17 mouse cellular contexts compared by ENCODE assay signal in the genomic region with DNA sequence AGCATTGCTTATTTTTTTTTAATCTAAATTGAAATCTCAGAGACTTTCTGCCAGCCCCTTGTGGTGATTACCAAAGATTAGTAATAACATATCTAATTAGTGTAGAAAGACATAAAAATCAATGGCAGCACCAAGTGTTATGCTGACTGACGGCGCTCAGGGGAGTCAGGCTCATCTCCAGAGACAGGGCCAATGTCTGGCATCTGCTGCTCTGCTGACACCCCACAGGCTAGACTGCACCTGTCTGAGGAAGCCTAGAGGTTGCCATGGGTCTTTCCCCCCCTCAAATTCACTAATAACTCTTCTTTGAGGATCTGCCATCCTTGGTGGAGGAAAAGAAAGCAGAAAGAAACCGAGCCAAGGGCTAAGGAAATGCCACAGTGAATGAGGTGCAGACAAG.
DNase-seq lines count a peak whose midpoint lies in the region; ATAC-seq lines count a peak whose summit lies in the region.
"Had no signal": no experiment of that assay in that cellular context is flagged by ENCODE, and none has a peak within 500 bp of the region (broad histone marks: within the 10 kb centered on the region; RNA-seq: fewer than 3 reads in every experiment).

No protein-coding gene starts in this region.

- H3K4me2 ChIP-seq in forebrain, embryonic 15.5 days (replicated peaks): no peak overlapping the region
- H3K4me2 ChIP-seq in forebrain, embryonic 11.5 days (ENCODE audit: low read depth, low read length, severe bottlenecking): no peak overlapping the region
- no peak overlapping the region for H3K4me2 ChIP-seq in neural tube, embryonic 13.5 days
- H3K4me2 ChIP-seq in kidney, embryonic 14.5 days (replicated peaks; ENCODE audit: low read depth, low read length): no peak overlapping the region
- H3K4me2 ChIP-seq: embryonic facial prominence, embryonic 12.5 days; hindbrain, embryonic 13.5 days had no signal

- H3K27ac ChIP-seq in forebrain, embryonic 15.5 days (replicated peaks): peak overlapping the region; percentile 91
- no peak overlapping the region for H3K27ac ChIP-seq in forebrain, embryonic 11.5 days (ENCODE audit: low read depth, low read length)
- H3K27ac ChIP-seq in neural tube, embryonic 13.5 days (replicated peaks): peak overlapping the region; percentile 9; the same call in 1 of the 2 replicates
- H3K27ac ChIP-seq in kidney, embryonic 14.5 days (ENCODE audit: low read depth, low read length): no peak overlapping the region
- H3K27ac ChIP-seq: embryonic facial prominence, embryonic 12.5 days; heart, embryonic 10.5 days; hindbrain, embryonic 13.5 days had no signal

- no peak overlapping the region for H3K4me3 ChIP-seq in forebrain, embryonic 15.5 days
- H3K4me3 ChIP-seq in forebrain, embryonic 11.5 days (ENCODE audit: low read depth, low read length): no peak overlapping the region
- no peak overlapping the region for H3K4me3 ChIP-seq in neural tube, embryonic 13.5 days
- no peak overlapping the region for H3K4me3 ChIP-seq in kidney, embryonic 14.5 days (ENCODE audit: low read length)
- H3K4me3 ChIP-seq: embryonic facial prominence, embryonic 12.5 days; heart, embryonic 10.5 days; hindbrain, embryonic 13.5 days had no signal

- H3K36me3 ChIP-seq in forebrain, embryonic 15.5 days: no peaks in the 10 kb centered on the region
- no peaks in the 10 kb centered on the region for H3K36me3 ChIP-seq in forebrain, embryonic 11.5 days (ENCODE audit: control insufficient read depth, insufficient read depth, low read length)
- H3K36me3 ChIP-seq in neural tube, embryonic 13.5 days: no peaks in the 10 kb centered on the region
- no peaks in the 10 kb centered on the region for H3K36me3 ChIP-seq in kidney, embryonic 14.5 days (ENCODE audit: control insufficient read depth, insufficient read depth, low read length)
- H3K36me3 ChIP-seq: embryonic facial prominence, embryonic 12.5 days; heart, embryonic 10.5 days; hindbrain, embryonic 13.5 days had no signal

- H3K9ac ChIP-seq in forebrain, embryonic 15.5 days (replicated peaks): no peak overlapping the region
- H3K9ac ChIP-seq in forebrain, embryonic 11.5 days (ENCODE audit: low read length): no peak overlapping the region
- H3K9ac ChIP-seq in neural tube, embryonic 13.5 days: no peak overlapping the region
- H3K9ac ChIP-seq in kidney, embryonic 14.5 days (ENCODE audit: low read depth, low read length): no peak overlapping the region
- H3K9ac ChIP-seq: embryonic facial prominence, embryonic 12.5 days; hindbrain, embryonic 13.5 days had no signal

- H3K9me3 ChIP-seq in forebrain, embryonic 15.5 days: no peaks in the 10 kb centered on the region
- H3K9me3 ChIP-seq in forebrain, embryonic 11.5 days (ENCODE audit: control insufficient read depth, low read length): no peaks in the 10 kb centered on the region
- H3K9me3 ChIP-seq in neural tube, embryonic 13.5 days: no peaks in the 10 kb centered on the region
- no peaks in the 10 kb centered on the region for H3K9me3 ChIP-seq in kidney, embryonic 14.5 days (ENCODE audit: control insufficient read depth, low read length)
- H3K9me3 ChIP-seq: embryonic facial prominence, embryonic 12.5 days; heart, embryonic 10.5 days; hindbrain, embryonic 13.5 days had no signal

- WGBS in forebrain, embryonic 15.5 days: 53% methylated on average over 3 of the region's 3 CpGs
- WGBS in forebrain, embryonic 11.5 days: 75% methylated on average over 3 of the region's 3 CpGs
- 71% methylated on average over 3 of the region's 3 CpGs for WGBS in neural tube, embryonic 13.5 days
- WGBS in kidney, embryonic 14.5 days: 72% methylated on average over 3 of the region's 3 CpGs

- no peaks in the 10 kb centered on the region for H3K27me3 ChIP-seq in forebrain, embryonic 15.5 days
- no peaks in the 10 kb centered on the region for H3K27me3 ChIP-seq in forebrain, embryonic 11.5 days (ENCODE audit: control insufficient read depth, insufficient read depth, low read length)
- H3K27me3 ChIP-seq in neural tube, embryonic 13.5 days: peaks cover 12% of the 10 kb centered on the region
- H3K27me3 ChIP-seq in kidney, embryonic 14.5 days (ENCODE audit: control insufficient read depth, insufficient read depth, low read length): no peaks in the 10 kb centered on the region
- H3K27me3 ChIP-seq: embryonic facial prominence, embryonic 12.5 days had no signal

- DNase-seq in cerebellum, postnatal 10 days: peak; percentile 33 to 48
- DNase-seq in cerebellum, adult 8-10 months: no peak
- DNase-seq in forebrain, embryonic 11.5 days (ENCODE audit: low spot score): no peak
- DNase-seq in neural tube, embryonic 10.5 days (ENCODE audit: extremely low spot score, low spot score): no peak
- DNase-seq: adrenal gland, postnatal 14 days; cerebellum, adult 2 months; embryo, embryonic 11 days; gastrocnemius, postnatal 36 days; heart, adult 18-20 months; heart, postnatal 10 days; kidney, adult 11 months had no signal

- peak; percentile 52; the same call in 1 of the 2 replicates for ATAC-seq in forebrain, embryonic 15.5 days (replicated peaks)
- ATAC-seq in forebrain, embryonic 11.5 days (replicated peaks; ENCODE audit: low FRiP score): no peak
- ATAC-seq in neural tube, embryonic 13.5 days (ENCODE audit: low read depth): no peak; the same call in 1 of the 2 replicates
- no peak for ATAC-seq in kidney, embryonic 14.5 days (ENCODE audit: low FRiP score, low TSS enrichment)

- peaks cover 19% of the 10 kb centered on the region for H3K4me1 ChIP-seq in forebrain, embryonic 15.5 days
- H3K4me1 ChIP-seq in forebrain, embryonic 11.5 days (replicated peaks; ENCODE audit: control insufficient read depth, insufficient read depth, low read length): no peaks in the 10 kb centered on the region
- H3K4me1 ChIP-seq in neural tube, embryonic 13.5 days (replicated peaks): peaks cover 18% of the 10 kb centered on the region
- no peaks in the 10 kb centered on the region for H3K4me1 ChIP-seq in kidney, embryonic 14.5 days (ENCODE audit: control insufficient read depth, insufficient read depth, low read length)
- H3K4me1 ChIP-seq: embryonic facial prominence, embryonic 12.5 days; heart, embryonic 10.5 days had no signal

Comparison
In these comparisons a context has a peak if more than half of its experiments do, and no peak if none do; other contexts are left out.
1. DNase-seq: peak in cerebellum, postnatal 10 days (2 of 2); none in cerebellum, adult 8-10 months (single experiment), forebrain, embryonic 11.5 days (single experiment) and neural tube, embryonic 10.5 days (single experiment).
2. H3K27ac ChIP-seq: peak in forebrain, embryonic 15.5 days (single experiment) and neural tube, embryonic 13.5 days (single experiment); none in forebrain, embryonic 11.5 days (single experiment) and kidney, embryonic 14.5 days (single experiment).